Mouse (Mus musculus): ENCODE measurements at regions not wholly inside any gene's neighbourhood (a gene's known extent, or its start where the extent isn't known, plus 50 kb on each side); places are given as distances from the start of the nearest gene placed in this dataset.

GRCm38 (mm10) chr1:105074326-105074725 is 282.2 kb downstream of the Rnf152 start:
- DNase-seq: no peak

DNA sequence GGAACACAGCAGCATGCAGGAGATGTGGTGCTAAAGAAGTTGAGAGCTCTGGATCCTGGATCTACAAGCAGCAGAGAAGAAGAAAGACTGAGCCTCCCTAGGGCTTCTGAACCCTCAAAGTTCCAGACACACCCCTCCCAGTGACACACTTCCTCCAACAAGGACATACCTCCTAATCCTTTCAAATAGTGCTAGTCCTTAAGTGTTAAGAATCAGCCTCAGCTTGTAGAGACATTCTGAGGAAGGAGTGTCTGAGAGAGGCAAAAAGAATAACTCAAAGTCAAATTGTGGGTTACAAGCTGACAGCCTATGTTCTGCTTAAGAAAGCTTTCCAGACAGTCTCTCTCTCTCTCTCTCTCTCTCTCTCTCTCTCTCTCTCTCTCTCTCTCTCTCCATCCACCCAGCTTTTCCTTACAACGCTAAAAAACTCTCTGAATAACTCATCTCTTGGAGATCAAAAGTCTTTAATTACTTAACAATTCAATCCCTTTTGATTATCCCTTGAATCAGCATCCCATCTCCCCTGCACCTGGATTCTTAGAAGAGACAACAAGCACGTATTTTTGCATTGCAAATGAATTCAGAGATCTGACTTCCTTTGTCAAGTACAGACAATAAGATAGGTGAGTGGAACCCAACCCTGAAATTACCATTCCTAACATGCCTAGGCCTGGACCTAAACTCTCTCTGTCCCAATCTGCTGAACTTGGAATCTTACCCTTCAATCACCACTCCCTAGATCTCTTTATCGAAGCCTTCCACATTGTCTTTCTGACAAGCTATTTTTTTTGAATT is 285.7 kb downstream of the Rnf152 start:
- no peak for DNase-seq

DNA sequence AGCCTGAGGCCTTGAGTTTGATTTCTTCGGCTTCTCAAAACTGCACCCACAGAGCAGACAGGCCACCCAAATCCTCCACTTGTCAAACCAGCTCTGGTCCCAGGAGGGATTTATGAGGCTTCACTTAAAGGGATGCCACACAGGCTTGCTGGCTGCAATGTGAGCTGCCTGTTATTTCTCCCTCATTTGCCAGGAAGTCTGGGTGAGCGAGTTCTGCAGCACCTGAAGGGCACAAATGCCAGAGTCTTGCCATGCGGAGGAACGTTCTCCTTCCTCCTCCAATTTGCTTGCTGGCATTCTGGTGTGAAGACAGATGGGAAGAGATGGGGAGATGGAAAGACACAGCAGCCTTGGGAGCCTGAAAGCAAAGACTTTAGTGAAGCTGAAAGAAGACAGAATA is 288.6 kb downstream of the Rnf152 start:
- no peak for DNase-seq

DNA sequence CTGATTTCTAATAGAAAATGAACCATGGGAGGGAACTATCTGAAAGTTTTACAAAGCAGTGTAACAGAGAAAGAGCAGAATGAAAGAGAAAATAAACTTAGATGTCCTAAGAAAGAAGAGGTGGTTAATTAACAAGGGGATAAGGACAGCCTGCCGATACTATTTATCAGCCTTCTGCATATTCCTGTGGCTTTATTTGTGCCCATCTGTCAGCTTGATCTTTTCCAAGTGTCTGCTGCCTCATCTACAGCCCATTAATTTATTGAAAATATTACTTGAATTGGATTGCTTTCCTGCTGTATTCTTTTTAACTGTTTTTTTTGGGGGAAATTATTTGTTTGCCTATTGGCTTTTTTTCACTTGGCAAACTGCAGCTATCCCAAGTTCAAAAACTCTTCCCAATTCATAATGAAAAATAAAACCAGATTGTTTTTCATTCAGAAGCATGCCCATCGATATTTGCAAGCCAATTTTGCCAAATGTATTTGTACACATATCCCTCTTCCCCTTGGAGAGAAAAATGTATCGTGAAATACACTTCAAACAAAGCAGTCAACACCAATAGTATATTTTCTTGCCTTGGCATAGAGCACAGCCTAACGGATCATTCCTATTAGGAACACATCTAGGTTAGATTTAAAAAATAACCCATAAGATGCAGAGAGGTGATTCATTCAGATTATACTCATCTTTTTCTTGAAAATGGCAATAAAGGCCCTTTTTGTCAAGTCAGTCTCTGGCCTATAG is 289.3 kb downstream of the Rnf152 start:
- no peak for DNase-seq

DNA sequence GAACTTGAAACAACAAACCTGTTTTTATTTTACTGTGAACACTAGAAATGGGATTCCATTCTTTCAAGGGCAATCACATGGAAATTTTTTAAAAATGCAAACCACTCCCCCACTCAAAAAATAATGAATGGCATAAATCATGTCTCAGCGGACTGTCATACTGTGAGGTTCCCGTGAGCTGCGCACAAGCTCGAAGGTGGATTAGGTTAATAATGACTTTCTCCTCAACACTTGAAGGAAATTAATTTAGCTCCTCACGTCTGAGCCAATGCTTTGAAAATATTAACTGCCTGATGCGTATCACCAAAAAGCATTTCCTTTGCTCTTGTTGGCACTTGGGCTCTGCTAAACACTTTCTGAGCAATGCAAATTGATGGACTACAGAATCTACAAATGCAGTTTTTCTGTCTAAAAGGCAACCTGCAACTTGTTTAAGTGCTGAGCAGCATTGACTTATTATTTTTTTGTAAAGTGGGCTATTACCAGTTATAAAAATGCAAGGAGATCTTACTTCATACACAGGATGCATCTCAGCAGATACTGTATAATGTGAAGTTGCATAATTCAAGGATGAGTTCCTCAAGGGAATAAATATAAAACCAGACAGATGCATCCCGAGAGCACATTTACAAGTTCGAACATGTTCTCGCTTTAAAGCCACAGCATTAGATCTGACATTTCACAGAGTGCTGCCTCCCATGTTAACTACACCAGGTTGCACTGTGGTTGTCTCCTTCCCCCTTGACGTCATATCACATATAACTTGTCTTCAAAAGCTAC is 282.4 kb downstream of the Cdh20 start:
- no peak for DNase-seq
